Mouse (Mus musculus): Measurements from ENCODE around the gene Elfn1.
"Not testable (repeated sequence)": the region's sequence is repeated elsewhere in the genome, so short reads cannot be mapped to it uniquely, and the experiment has no call there.

Elfn1 gene

GRCm38 (mm10) chr5:139969151-139969948 is 61.6 kb downstream of the Elfn1 start:
- in situ Hi-C loops (cut with MboI, MseI), result no loop called here

GRCm38 (mm10) chr5:139970186-139970631 is 62.5 kb downstream of the Elfn1 start:
- in situ Hi-C loops (cut with MboI, MseI), result no loop called here

- in situ Hi-C loops (cut with MboI, MseI), result no loop called here
Observed at GRCm38 (mm10) chr5:139976584-139976983, 68.8 kb downstream of the Elfn1 start.

- in situ Hi-C loops (cut with MboI, MseI), result no loop called here
Observed at GRCm38 (mm10) chr5:139977476-139977875, 69.7 kb downstream of the Elfn1 start.

- in situ Hi-C loops (cut with MboI, MseI), result no loop called here
Observed at GRCm38 (mm10) chr5:139978525-139979276, 71.0 kb downstream of the Elfn1 start.

GRCm38 (mm10) chr5:139979371-139979770 is 71.6 kb downstream of the Elfn1 start:
- in situ Hi-C loops (cut with MboI, MseI), result no loop called here

- in situ Hi-C loops (cut with MboI, MseI), result no loop called here
Observed at GRCm38 (mm10) chr5:139981976-139982375, 74.2 kb downstream of the Elfn1 start.

- in situ Hi-C loops (cut with MboI, MseI), result no loop called here
Observed at GRCm38 (mm10) chr5:139985073-139985746, 77.5 kb downstream of the Elfn1 start.

GRCm38 (mm10) chr5:139991531-139991930 is 83.8 kb downstream of the Elfn1 start:
- in situ Hi-C loops (cut with MboI, MseI), result no loop called here

GRCm38 (mm10) chr5:139998321-139998720 is 90.6 kb downstream of the Elfn1 start:
- in situ Hi-C loops (cut with MboI, MseI), result not testable (repeated sequence)

- in situ Hi-C loops (cut with MboI, MseI), result no loop called here
Observed at GRCm38 (mm10) chr5:139998916-139999315, 91.2 kb downstream of the Elfn1 start.

GRCm38 (mm10) chr5:140002541-140002940 is 94.8 kb downstream of the Elfn1 start:
- in situ Hi-C loops (cut with MboI, MseI), result no loop called here

GRCm38 (mm10) chr5:140006861-140007260 is 99.1 kb downstream of the Elfn1 start:
- in situ Hi-C loops (cut with MboI, MseI), result no loop called here

GRCm38 (mm10) chr5:140007656-140008522 is 100.1 kb downstream of the Elfn1 start:
- in situ Hi-C loops (cut with MboI, MseI), result no loop called here

GRCm38 (mm10) chr5:140008523-140008806 is 100.7 kb downstream of the Elfn1 start:
- in situ Hi-C loops (cut with MboI, MseI), result no loop called here

- in situ Hi-C loops (cut with MboI, MseI), result no loop called here
Observed at GRCm38 (mm10) chr5:140009083-140009655, 101.4 kb downstream of the Elfn1 start.

- in situ Hi-C loops (cut with MboI, MseI), result no loop called here
Observed at GRCm38 (mm10) chr5:140010405-140010804, 102.7 kb downstream of the Elfn1 start.

GRCm38 (mm10) chr5:140012286-140012967 is 104.7 kb downstream of the Elfn1 start:
- in situ Hi-C loops (cut with MboI, MseI), result no loop called here

GRCm38 (mm10) chr5:140013652-140014051 is 105.9 kb downstream of the Elfn1 start:
- in situ Hi-C loops (cut with MboI, MseI), result no loop called here

GRCm38 (mm10) chr5:140016896-140017295 is 109.2 kb downstream of the Elfn1 start:
- in situ Hi-C loops (cut with MboI, MseI), result no loop called here

- in situ Hi-C loops (cut with MboI, MseI), result no loop called here
Observed at GRCm38 (mm10) chr5:140018780-140019179, 111.0 kb downstream of the Elfn1 start.

All from regulatory T cell (primary cell).